Mouse (Mus musculus) gastrocnemius, postnatal 25 days (tissue): Measurements from ENCODE around the gene Slc35b1. TPM values are rescaled to one million over a fixed set of nuclear protein-coding genes. Genes with fewer than 3 reads are reported as not detected.

Experiments used
- DNase-seq: peaks from one replicate; pipeline ENCODE4 v3.0.0; 2022
- total RNA-seq, 2 experiments: library from RNA; stranded (reverse); gene quantifications; 1 replicate in 1 of 2; 2 replicates in 1 of 2; pipeline ENCODE4 v1.2.3; 2021

The Slc35b1 gene
- total RNA-seq, 2 experiments from 2014 or later: 38.8 to 40.7 TPM

DNA sequence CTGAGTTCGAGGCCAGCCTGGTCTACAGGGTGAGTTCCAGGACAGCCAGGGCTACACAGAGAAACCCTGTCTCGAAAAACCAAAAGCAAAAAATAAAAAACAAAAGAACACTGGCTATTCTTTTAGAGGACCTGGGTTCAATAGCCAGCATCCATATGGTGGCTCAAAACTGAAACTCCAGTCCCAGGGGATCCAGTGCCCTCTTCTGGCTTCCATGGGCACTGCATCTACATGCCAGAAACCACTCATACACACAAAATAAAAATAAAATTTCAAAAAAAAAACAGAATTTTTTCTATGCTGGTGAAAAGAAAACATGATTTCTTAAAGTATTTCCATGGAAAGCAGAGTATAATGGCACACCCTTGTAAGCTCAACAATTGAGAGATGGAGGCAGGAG is 47.7 kb downstream of the Slc35b1 start:
- no peak for DNase-seq

Other genes starting within 250 kb of the Slc35b1 start
- gene Dlx4, start 238.4 kb upstream of the Slc35b1 start, total RNA-seq: not detected
- gene Tac4, start 123.2 kb upstream of the Slc35b1 start, total RNA-seq: under 1 TPM; 0.23 to 0.35 TPM
- 10 to 100 TPM; 16.9 to 19.6 TPM for gene Kat7, start 74.4 kb upstream of the Slc35b1 start, total RNA-seq
- 1 to 10 TPM; 4.2 to 4.5 TPM for gene Fam117a, start 47.7 kb upstream of the Slc35b1 start, total RNA-seq
- 100 to 1,000 TPM; 176 to 216 TPM for gene Spop, start 29.4 kb downstream of the Slc35b1 start, total RNA-seq
- gene Nxph3, start 129.9 kb downstream of the Slc35b1 start, total RNA-seq: under 1 TPM; 0.16 to 0.26 TPM
- gene Ngfr, start 203.0 kb downstream of the Slc35b1 start, total RNA-seq: under 1 TPM; 0.43 to 0.61 TPM